In the genomic region with DNA sequence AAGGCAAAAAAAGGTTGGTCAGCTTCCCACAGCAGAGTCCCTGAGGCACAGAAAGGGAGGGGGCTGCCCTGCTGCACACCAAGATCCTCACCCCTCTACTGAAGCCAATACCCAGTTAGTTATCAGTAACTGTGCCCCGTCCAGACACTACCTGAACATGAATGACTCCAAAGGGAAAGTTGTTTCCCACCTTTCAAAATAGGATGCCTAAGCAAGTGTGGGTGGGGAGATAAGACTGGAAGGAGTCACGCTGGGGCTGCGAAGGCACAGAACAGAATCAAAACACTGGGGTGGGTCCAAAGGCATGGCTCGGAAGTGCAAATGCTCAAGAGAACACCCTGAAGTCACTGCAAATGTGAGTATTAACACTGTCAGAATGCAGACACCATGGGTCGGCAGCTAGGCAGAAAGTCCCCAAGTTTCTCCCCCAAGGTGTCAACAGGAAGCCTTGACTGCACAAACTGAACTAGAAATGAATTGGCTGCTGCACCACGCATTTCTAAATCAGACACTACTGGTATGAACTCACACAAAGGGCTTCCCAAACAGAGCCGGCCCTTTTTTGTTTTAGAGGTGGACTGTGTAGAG, we compare ENCODE assay signal across 12 mouse cellular contexts. TPM values are rescaled to one million over a fixed set of nuclear protein-coding genes. Genes with fewer than 3 reads are reported as not detected.
A peak's percentile ranks its signal among the peaks of the same experiment; 100 is the strongest.
DNase-seq lines count a peak whose midpoint lies in the region; ATAC-seq and TF ChIP-seq lines count a peak whose summit lies in the region.
"Had no signal": no experiment of that assay in that cellular context is flagged by ENCODE, and none has a peak within 500 bp of the region (broad histone marks: within the 10 kb centered on the region; RNA-seq: fewer than 3 reads in every experiment).

No protein-coding gene starts in this region.

- TF ChIP-seq CTCF in intestine, postnatal 0 days (IDR thresholded peaks at IDR 0.05; ENCODE audit: low read depth): no peak
- no peak for TF ChIP-seq CTCF in small intestine, adult 2 months (IDR thresholded peaks at IDR 0.05; ENCODE audit: extremely low read depth, insufficient read length, insufficient replicate concordance, low read depth, low read length)

- H3K27me3 ChIP-seq in intestine, embryonic 15.5 days (replicated peaks): peaks cover 6% of the 10 kb centered on the region; the same call in 1 of the 2 replicates
- 0 out of 2 replicates have a peak, but pooled peaks cover under 1% of the 10 kb centered on the region for H3K27me3 ChIP-seq in intestine, postnatal 0 days (replicated peaks; ENCODE audit: control insufficient read depth, insufficient read depth, low read length)
- no peaks in the 10 kb centered on the region for H3K27me3 ChIP-seq in small intestine, adult 2 months (ENCODE audit: control insufficient read depth, insufficient read depth, low read length)
- H3K27me3 ChIP-seq in midbrain, embryonic 11.5 days (ENCODE audit: control insufficient read depth, insufficient read depth, low read length): peaks cover 23% of the 10 kb centered on the region

- no peaks in the 10 kb centered on the region for H3K9me3 ChIP-seq in intestine, embryonic 15.5 days
- no peaks in the 10 kb centered on the region for H3K9me3 ChIP-seq in intestine, postnatal 0 days (ENCODE audit: control insufficient read depth)
- H3K9me3 ChIP-seq in midbrain, embryonic 11.5 days (ENCODE audit: control insufficient read depth, low read length): no peaks in the 10 kb centered on the region
- H3K9me3 ChIP-seq: midbrain, embryonic 15.5 days had no signal

- no peak overlapping the region for H3K9ac ChIP-seq in intestine, embryonic 15.5 days
- H3K9ac ChIP-seq in intestine, postnatal 0 days (ENCODE audit: low read depth, low read length): no peak overlapping the region
- H3K9ac ChIP-seq in midbrain, embryonic 11.5 days (ENCODE audit: low read length): no peak overlapping the region
- H3K9ac ChIP-seq: midbrain, embryonic 15.5 days had no signal

- peak; percentile 74; the same call in 1 of the 2 replicates for ATAC-seq in intestine, embryonic 15.5 days
- no peak for ATAC-seq in intestine, postnatal 0 days
- no peak for ATAC-seq in midbrain, embryonic 11.5 days (ENCODE audit: low FRiP score)
- ATAC-seq: midbrain, embryonic 15.5 days had no signal

- no peaks in the 10 kb centered on the region for H3K36me3 ChIP-seq in intestine, embryonic 15.5 days
- H3K36me3 ChIP-seq in intestine, postnatal 0 days (ENCODE audit: control insufficient read depth, insufficient read depth): no peaks in the 10 kb centered on the region
- H3K36me3 ChIP-seq in small intestine, adult 2 months (ENCODE audit: control insufficient read depth, insufficient read depth, low read length): no peaks in the 10 kb centered on the region
- H3K36me3 ChIP-seq in midbrain, embryonic 11.5 days (ENCODE audit: control insufficient read depth, insufficient read depth, low read length): no peaks in the 10 kb centered on the region
- H3K36me3 ChIP-seq: midbrain, embryonic 15.5 days had no signal

- no peaks in the 10 kb centered on the region for H3K4me1 ChIP-seq in intestine, embryonic 15.5 days (replicated peaks)
- H3K4me1 ChIP-seq in intestine, postnatal 0 days (replicated peaks; ENCODE audit: control insufficient read depth, insufficient read depth, low read length): no peaks in the 10 kb centered on the region
- no peaks in the 10 kb centered on the region for H3K4me1 ChIP-seq in small intestine, adult 2 months (ENCODE audit: control insufficient read depth, insufficient read depth, insufficient read length, low read length)
- H3K4me1 ChIP-seq in midbrain, embryonic 11.5 days (ENCODE audit: control insufficient read depth, insufficient read depth, low read length): no peaks in the 10 kb centered on the region

- 60% methylated on average over 7 of the region's 7 CpGs for WGBS in intestine, embryonic 15.5 days
- WGBS in intestine, postnatal 0 days: 53% methylated on average over 7 of the region's 7 CpGs
- 63% methylated on average over 7 of the region's 7 CpGs for WGBS in small intestine, adult 2 months
- 69% methylated on average over 7 of the region's 7 CpGs for WGBS in midbrain, embryonic 11.5 days

- no peak overlapping the region for H3K4me2 ChIP-seq in intestine, embryonic 15.5 days (replicated peaks)
- no peak overlapping the region for H3K4me2 ChIP-seq in intestine, postnatal 0 days (replicated peaks; ENCODE audit: low read depth)
- H3K4me2 ChIP-seq in midbrain, embryonic 11.5 days: no peak overlapping the region
- H3K4me2 ChIP-seq: midbrain, embryonic 15.5 days had no signal

- peak; percentile 92 for DNase-seq in MEL-GATA-1-ER (ENCODE audit: extremely low read depth, low read depth)
- peak; percentile 86 for DNase-seq in liver
- DNase-seq in midbrain, embryonic 11.5 days (ENCODE audit: low spot score, missing footprints): no peak
- no peak for DNase-seq in kidney, adult 9 months
- no peak for DNase-seq in adrenal gland, postnatal 10 days
- DNase-seq: cerebellum, postnatal 14 days; heart, adult 11 months; thymus, adult 2 months had no signal

- H3K27ac ChIP-seq in intestine, embryonic 15.5 days: no peak overlapping the region
- H3K27ac ChIP-seq in intestine, postnatal 0 days (ENCODE audit: low read depth, low read length): no peak overlapping the region
- H3K27ac ChIP-seq in small intestine, adult 2 months (ENCODE audit: insufficient read depth, low read depth, low read length): peak overlapping the region; percentile 40
- no peak overlapping the region for H3K27ac ChIP-seq in midbrain, embryonic 11.5 days (ENCODE audit: low read depth, low read length)
- H3K27ac ChIP-seq: midbrain, embryonic 15.5 days had no signal

- no peak overlapping the region for H3K4me3 ChIP-seq in intestine, embryonic 15.5 days (replicated peaks)
- H3K4me3 ChIP-seq in intestine, postnatal 0 days (ENCODE audit: low read depth, low read length): no peak overlapping the region
- H3K4me3 ChIP-seq in small intestine, adult 2 months (ENCODE audit: low read depth, low read length): no peak overlapping the region
- no peak overlapping the region for H3K4me3 ChIP-seq in midbrain, embryonic 11.5 days (ENCODE audit: low read depth, low read length)
- H3K4me3 ChIP-seq: midbrain, embryonic 15.5 days had no signal

- TF ChIP-seq POLR2A in small intestine, adult 2 months (IDR thresholded peaks at IDR 0.05; ENCODE audit: low read depth, low read length): no peak

RNA-seq across cellular contexts. Expression of a gene that starts 6.7 kb away (rescaled TPM):
- 11.1 and 15.8 TPM in 2 replicates for polyA plus RNA-seq in intestine, embryonic 15.5 days (2015; fragmentation: Nextera tagmentation; extraction: Ambion mirVana)
- 1.8 TPM in 2 replicates for polyA plus RNA-seq in intestine, postnatal 0 days (2015; fragmentation: Nextera tagmentation; extraction: Ambion mirVana)
- 7.7 and 10.3 TPM in 2 replicates for polyA plus RNA-seq in small intestine, adult 2 months (2012; rRNA removed)
- polyA plus RNA-seq in midbrain, embryonic 11.5 days (2014; fragmentation: Nextera tagmentation; extraction: Ambion mirVana): 3.3 and 3.6 TPM in 2 replicates
- total RNA-seq in adrenal gland, postnatal 10 days (2021): 10 to 100 TPM; 18.1 to 23.5 TPM

Comparison
In these comparisons a context has a peak if more than half of its experiments do, and no peak if none do; other contexts are left out.
1. DNase-seq: peak in MEL-GATA-1-ER (single experiment) and liver (single experiment); none in midbrain, embryonic 11.5 days (single experiment), kidney, adult 9 months (single experiment) and adrenal gland, postnatal 10 days (single experiment).